In genomic region chr10:117375841-117376579, GRCm38 (mm10) we compare ENCODE assay signal across 8 mouse cellular contexts. TPM values are rescaled to one million over a fixed set of nuclear protein-coding genes. Genes with fewer than 3 reads are reported as not detected.
DNase-seq lines count a peak whose midpoint lies in the region; ATAC-seq and TF ChIP-seq lines count a peak whose summit lies in the region.

No protein-coding gene starts in this region.

- under 1% methylated on average over 65 of the region's 74 CpGs for WGBS in hindbrain, embryonic 14.5 days

- H3K27ac ChIP-seq in hindbrain, embryonic 14.5 days: peak overlapping the region; percentile 97

- DNase-seq in Patski (ENCODE audit: low read depth, low spot score): no peak
- DNase-seq in cerebellum, adult 9-11 months: peak; percentile 64
- peak; percentile 50 to 55 for DNase-seq in frontal cortex, postnatal 36 days (ENCODE audit: low spot score in 2 of 2)
- peak; percentile 51 for DNase-seq in hindbrain, embryonic 14.5 days (ENCODE audit: low spot score)
- DNase-seq in left cerebral cortex, adult 18-20 months (ENCODE audit: low spot score in 2 of 2): peak; percentile 36 to 40
- peak; percentile 41 for DNase-seq in lung, postnatal 36 days
- peak; percentile 61 for DNase-seq in retina, postnatal 1 day
- peak; percentile 53 for DNase-seq in thymus, postnatal 25 days

- no peaks in the 10 kb centered on the region for H3K9me3 ChIP-seq in hindbrain, embryonic 14.5 days (ENCODE audit: control insufficient read depth, low read length)

- no peaks in the 10 kb centered on the region for H3K27me3 ChIP-seq in Patski
- H3K27me3 ChIP-seq in hindbrain, embryonic 14.5 days (ENCODE audit: control insufficient read depth, insufficient read depth, low read length): no peaks in the 10 kb centered on the region

- in situ Hi-C loops in Patski (cut with MboI; ENCODE audit: low pct_unique_long_range_greater_than_20kb): no loop called here

- peak overlapping the region; percentile 100 for H3K9ac ChIP-seq in hindbrain, embryonic 14.5 days

- no peaks in the 10 kb centered on the region; the same call in 1 of the 2 replicates for H3K36me3 ChIP-seq in hindbrain, embryonic 14.5 days (replicated peaks; ENCODE audit: control insufficient read depth, insufficient read depth)

- H3K4me3 ChIP-seq in hindbrain, embryonic 14.5 days (replicated peaks; ENCODE audit: low read length): peak overlapping the region; percentile 97

- peaks cover 14% of the 10 kb centered on the region for H3K4me1 ChIP-seq in hindbrain, embryonic 14.5 days (replicated peaks; ENCODE audit: control insufficient read depth, insufficient read depth, low read length)

- H3K4me2 ChIP-seq in hindbrain, embryonic 14.5 days (replicated peaks): peak overlapping the region; percentile 66

- peak; percentile 83 for ATAC-seq in Patski
- ATAC-seq in hindbrain, embryonic 14.5 days (ENCODE audit: low FRiP score): peak; percentile 19

- POLR2A ChIA-PET in Patski (lab: Charles Lee): no interaction called here

- CTCF ChIA-PET in Patski (lab: Charles Lee): interaction anchor here (0.9 kb wide), 1 partner anchor 39 kb away, joined by 3 read pairs; no protein-coding TSS in a partner anchor

- no peak for TF ChIP-seq CTCF in Patski (IDR thresholded peaks at IDR 0.05)

RNA-seq across cellular contexts. Expression of gene Cpsf6, which starts 3.8 kb away (rescaled TPM):
- 75.0 TPM for polyA plus RNA-seq in Patski (2021)
- polyA plus RNA-seq in hindbrain, embryonic 14.5 days (2014; fragmentation: Nextera tagmentation; extraction: Ambion mirVana): 152 and 168 TPM in 2 replicates
- total RNA-seq in left cerebral cortex, adult 18-20 months (2021): 100 to 1,000 TPM; 109 to 117 TPM
